Mouse (Mus musculus) erythroblast, embryonic 14.5 days (primary cell): ENCODE results near the gene Tmem63a. TPM values are rescaled to one million over a fixed set of nuclear protein-coding genes. Genes with fewer than 3 reads are reported as not detected.

Experiments used
- H3K27me3 ChIP-seq: 2 replicates; pipeline ENCODE4 v1.6.1; 2012; ENCODE audit warnings: inconsistent platforms; ENCODE audit not compliant: control insufficient read depth
- H3K36me3 ChIP-seq: 2 replicates; pipeline ENCODE4 v1.6.1; 2012; ENCODE audit warnings: mild to moderate bottlenecking, inconsistent platforms; ENCODE audit not compliant: control insufficient read depth
- H3K4me1 ChIP-seq: 2 replicates; pipeline ENCODE4 v1.6.1; 2012; ENCODE audit warnings: inconsistent platforms; ENCODE audit not compliant: control insufficient read depth
- H3K4me3 ChIP-seq: replicated peaks from 2 replicates; pipeline ENCODE3; 2012; ENCODE audit warnings: moderate library complexity, mild to moderate bottlenecking, inconsistent platforms
- H3K9me3 ChIP-seq: 2 replicates; pipeline ENCODE4 v1.6.1; 2012; ENCODE audit warnings: low read length, inconsistent platforms, mixed read lengths; ENCODE audit not compliant: control insufficient read depth
- GATA1 ChIP-seq: IDR thresholded peaks from 2 replicates; pipeline ENCODE4 v1.6.1; 2012; ENCODE audit warnings: low read length, inconsistent platforms, mixed read lengths
- TAL1 ChIP-seq: IDR thresholded peaks from 3 replicates; pipeline ENCODE4 v1.6.1; 2012; ENCODE audit warnings: low read length, inconsistent platforms, mixed read lengths
- polyA plus RNA-seq: library from polyadenylated mRNA; stranded (reverse); fragments of >175 nt; gene quantifications from 2 replicates; pipeline ENCODE4 v1.2.3, GENCODE M21; 2012

Tmem63a gene
- polyA plus RNA-seq, 1 experiment = 0.36 TPM

DNA sequence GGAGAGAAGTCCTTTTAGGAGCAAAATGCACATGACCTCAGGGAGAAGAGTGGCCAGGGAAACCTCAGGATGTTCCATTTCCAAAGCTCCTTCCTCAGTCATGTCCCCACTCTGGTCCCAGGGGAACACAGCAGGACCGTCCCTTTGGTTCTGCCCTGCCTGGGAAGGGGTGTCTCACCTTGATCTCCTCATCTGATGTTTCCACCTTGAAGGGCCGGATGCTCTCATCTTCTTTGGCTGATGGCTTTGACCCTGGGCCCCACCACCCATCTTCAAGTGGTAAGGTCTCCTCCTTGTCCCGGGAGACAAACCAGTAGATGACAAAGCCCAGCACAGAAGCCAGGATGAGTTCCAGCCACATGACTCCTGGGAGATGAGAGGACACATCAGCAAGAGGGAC is 59.5 kb downstream of the Tmem63a start:
- H3K36me3 ChIP-seq = no peaks in the 10 kb centered on the region
- H3K4me1 ChIP-seq = no peaks in the 10 kb centered on the region
- no peak overlapping the region for H3K4me3 ChIP-seq
- H3K9me3 ChIP-seq = no peaks in the 10 kb centered on the region
- TF ChIP-seq GATA1 (no peak), TAL1 (no peak)
- H3K27me3 ChIP-seq = peaks cover 5% of the 10 kb centered on the region

DNA sequence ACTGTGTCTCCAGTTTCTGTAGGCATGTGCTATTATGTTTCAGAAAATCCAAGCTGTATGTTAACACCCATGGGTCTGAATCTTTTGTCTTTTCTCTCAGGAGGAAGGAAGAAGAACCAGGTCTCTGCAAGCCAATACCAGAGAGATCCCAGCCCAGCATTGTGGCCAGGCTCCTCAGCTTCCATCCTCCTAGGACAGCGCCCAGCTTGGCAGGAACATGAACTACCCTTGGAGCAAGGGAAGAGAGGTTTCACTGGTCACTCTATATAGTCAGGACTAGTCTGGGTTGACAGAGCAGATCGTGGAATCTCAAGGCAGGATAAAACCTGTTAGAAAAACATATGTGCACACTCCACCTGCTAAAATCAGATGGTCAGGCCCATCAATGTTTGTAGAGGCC is 61.6 kb downstream of the Tmem63a start:
- TF ChIP-seq GATA1 (no peak), TAL1 (no peak)
- Histone ChIP-seq H3K27me3 (peaks cover 2% of the 10 kb centered on the region; the same call in 1 of the 2 replicates), H3K4me1 (no peaks in the 10 kb centered on the region), H3K9me3 (no peaks in the 10 kb centered on the region), H3K4me3 (no peak overlapping the region), H3K36me3 (no peaks in the 10 kb centered on the region)

DNA sequence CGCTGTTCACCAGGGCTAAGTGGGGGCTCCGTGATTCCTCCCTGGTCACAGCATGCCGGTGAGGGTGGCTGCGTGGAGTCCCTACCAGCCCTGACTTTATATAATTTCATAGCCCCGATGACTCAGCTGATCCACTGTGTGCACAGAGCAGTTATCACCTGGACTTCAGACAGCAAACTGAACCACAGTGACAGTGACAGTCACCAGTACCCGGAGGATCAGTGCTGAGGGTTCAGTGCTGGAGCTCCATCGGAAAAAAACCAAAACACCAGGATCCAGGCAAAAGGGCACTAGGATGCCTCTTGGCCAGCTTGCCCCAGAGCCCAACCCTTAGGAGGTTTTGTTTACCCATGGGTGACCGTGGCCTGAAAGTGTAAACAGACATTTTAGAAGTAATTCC is 63.2 kb downstream of the Tmem63a start:
- Histone ChIP-seq H3K36me3 (no peaks in the 10 kb centered on the region), H3K4me1 (peaks cover 1% of the 10 kb centered on the region; the same call in 1 of the 2 replicates), H3K9me3 (no peaks in the 10 kb centered on the region), H3K4me3 (no peak overlapping the region), H3K27me3 (peaks cover 2% of the 10 kb centered on the region; the same call in 1 of the 2 replicates)
- TF ChIP-seq GATA1 (no peak), TAL1 (no peak)

DNA sequence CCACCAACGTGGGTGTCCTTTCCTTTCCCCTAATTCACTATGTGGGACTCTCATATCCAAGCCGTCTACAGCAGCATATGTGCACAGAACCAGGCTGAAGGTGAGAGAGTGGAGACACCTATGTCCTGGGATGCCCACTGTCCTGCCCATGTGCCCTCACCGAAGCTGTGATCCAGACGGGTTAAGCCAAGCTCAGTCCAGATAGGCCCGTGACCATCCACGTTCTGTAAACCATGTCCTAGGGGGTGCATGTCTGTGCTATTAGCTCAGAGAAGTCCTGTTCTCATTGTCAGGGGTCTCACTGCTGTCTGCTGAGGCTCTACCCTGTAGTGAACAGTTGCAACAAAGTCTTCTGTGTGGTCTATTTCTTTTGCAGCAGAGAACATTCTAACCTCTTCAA is 65.7 kb downstream of the Tmem63a start:
- TF ChIP-seq GATA1 (no peak), TAL1 (no peak)
- Histone ChIP-seq H3K4me1 (peaks cover 1% of the 10 kb centered on the region; the same call in 1 of the 2 replicates), H3K9me3 (no peaks in the 10 kb centered on the region), H3K27me3 (peaks cover 6% of the 10 kb centered on the region), H3K36me3 (no peaks in the 10 kb centered on the region), H3K4me3 (no peak overlapping the region)

DNA sequence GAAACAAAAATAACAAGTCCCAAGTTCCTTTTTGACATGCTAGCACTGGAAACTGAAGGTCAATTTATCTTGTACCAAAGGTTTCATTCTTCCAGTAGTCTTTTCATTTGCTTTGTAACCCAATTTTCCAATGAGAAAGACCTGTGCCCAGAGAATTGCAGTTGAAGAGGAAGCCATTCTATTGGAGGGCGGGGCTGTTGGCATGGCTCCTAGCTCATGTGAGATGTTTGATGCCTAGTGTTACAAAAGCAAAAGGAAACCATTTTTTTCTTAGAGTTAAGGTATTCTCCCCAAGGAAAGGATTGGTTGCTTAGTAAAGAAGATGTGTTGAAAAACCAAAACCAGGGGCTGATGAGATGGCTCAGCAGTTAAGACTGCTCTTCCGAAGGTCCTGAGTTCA is 66.1 kb downstream of the Tmem63a start:
- TF ChIP-seq TAL1 (no peak), GATA1 (no peak)
- H3K36me3 ChIP-seq = no peaks in the 10 kb centered on the region
- peaks cover 6% of the 10 kb centered on the region for H3K27me3 ChIP-seq
- peaks cover 1% of the 10 kb centered on the region; the same call in 1 of the 2 replicates for H3K4me1 ChIP-seq
- H3K4me3 ChIP-seq = no peak overlapping the region
- no peaks in the 10 kb centered on the region for H3K9me3 ChIP-seq

DNA sequence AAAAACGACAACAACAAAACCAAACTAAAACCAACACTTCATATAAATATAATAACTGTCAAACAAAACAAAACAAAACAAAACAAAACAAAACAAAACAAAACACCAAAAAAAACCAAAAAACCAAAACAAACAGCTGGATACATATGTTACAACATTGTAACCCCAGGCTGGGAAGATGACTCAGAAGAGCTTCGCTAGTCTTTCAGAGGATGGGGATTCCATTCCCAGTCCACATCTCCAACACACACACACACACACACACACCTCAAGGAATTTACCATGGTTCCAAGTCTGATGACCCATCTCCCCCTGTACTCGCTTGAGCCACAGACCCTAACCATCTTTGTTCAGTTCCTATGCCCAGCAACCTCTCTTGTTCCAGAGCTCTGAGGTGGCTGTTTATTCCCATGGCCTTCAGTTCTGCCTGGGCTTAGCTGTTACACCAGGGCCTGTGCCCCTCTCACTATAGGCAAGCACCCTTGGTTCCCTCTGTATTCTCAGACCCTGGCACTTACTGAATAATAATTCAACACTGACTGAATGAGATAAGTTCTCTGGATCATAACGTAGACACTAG is 67.0 kb downstream of the Tmem63a start:
- Histone ChIP-seq H3K36me3 (no peaks in the 10 kb centered on the region), H3K4me1 (peaks cover 1% of the 10 kb centered on the region; the same call in 1 of the 2 replicates), H3K27me3 (peaks cover 11% of the 10 kb centered on the region), H3K9me3 (no peaks in the 10 kb centered on the region), H3K4me3 (no peak overlapping the region)
- TF ChIP-seq GATA1 (no peak), TAL1 (no peak)

DNA sequence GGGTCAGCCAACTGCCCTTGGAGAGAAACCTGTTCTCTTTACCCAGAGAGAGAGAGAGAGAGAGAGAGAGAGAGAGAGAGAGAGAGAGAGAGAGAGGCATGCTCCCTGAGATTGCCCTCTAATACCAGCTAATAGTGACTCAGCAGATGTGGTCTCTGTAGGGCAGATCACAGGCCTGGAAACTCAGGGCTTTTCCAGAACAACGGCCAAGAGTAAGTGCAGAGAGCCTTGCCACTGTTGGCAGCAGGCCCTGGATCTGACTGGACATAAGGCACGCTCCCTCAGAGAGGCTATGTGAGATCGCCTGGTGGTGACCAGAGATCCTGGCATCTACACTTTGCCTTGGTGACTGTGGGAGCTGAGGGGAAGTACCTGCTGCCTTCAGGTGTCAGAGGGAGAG is 67.6 kb downstream of the Tmem63a start:
- Histone ChIP-seq H3K4me1 (peaks cover 1% of the 10 kb centered on the region; the same call in 1 of the 2 replicates), H3K36me3 (no peaks in the 10 kb centered on the region), H3K4me3 (no peak overlapping the region), H3K27me3 (peaks cover 17% of the 10 kb centered on the region), H3K9me3 (no peaks in the 10 kb centered on the region)
- TF ChIP-seq GATA1 = no peak
- no peak for TF ChIP-seq TAL1

DNA sequence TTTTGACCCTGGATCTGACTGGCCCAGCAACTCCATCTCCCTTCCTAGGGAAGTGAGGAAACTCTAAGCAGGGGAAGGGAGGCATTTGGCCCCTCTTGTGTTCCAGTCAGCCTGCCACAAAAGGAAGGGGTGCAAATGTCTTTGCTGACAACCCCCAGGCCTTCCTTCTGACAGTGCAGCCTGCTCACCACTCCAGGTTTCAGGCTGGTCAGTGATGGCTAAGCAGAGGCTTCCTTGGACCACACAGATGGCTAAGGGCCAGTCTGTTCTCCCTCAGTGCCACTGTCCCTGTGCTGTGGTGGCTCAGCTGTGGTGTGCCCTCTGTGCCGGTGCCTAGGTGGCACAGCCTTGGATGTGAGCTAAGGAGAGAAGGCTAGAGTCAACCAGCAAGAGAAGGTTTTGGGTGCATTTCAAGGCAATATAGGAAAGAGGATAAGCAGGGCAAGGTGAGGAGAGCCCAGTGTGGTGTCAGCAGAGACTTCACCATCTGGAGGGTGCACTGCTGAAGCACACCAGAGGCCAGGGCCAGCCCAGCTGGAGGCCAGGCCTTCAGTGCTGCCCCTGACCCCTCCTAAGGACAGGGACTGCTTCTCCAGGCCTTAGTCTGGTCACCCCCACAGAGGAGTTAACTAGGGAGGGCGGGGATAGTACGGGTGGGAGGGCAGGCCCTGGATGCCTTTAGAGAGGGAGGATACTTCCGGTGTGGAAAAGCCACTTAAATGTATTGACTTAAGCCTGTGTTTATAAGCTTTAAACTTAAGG is 68.2 kb downstream of the Tmem63a start:
- no peak for TF ChIP-seq TAL1
- TF ChIP-seq GATA1 = no peak
- H3K36me3 ChIP-seq = no peaks in the 10 kb centered on the region
- peaks cover 1% of the 10 kb centered on the region; the same call in 1 of the 2 replicates for H3K4me1 ChIP-seq
- H3K9me3 ChIP-seq = no peaks in the 10 kb centered on the region
- peaks cover 23% of the 10 kb centered on the region for H3K27me3 ChIP-seq
- H3K4me3 ChIP-seq = no peak overlapping the region

DNA sequence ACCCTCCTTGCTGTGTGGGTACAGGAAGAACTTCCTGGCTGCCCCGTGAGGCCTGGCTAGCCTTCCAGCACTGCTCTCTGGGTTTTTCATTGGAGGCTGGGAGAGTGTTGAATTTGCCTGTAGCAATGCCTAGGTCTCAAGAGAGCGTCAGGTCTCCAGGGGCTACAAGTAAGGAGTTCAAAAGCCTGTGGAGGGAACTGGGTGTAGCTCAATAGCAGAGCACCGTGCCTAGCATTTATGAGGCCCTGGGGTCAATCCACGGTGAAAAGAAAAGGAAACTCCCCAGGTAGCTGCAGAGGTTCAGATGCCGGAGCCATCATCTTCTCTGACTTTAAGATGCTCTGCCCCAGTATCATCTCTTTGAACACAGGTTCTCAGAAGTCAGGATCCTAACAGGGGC is 69.5 kb downstream of the Tmem63a start:
- TF ChIP-seq GATA1 (no peak), TAL1 (no peak)
- H3K4me1 ChIP-seq = peaks cover 3% of the 10 kb centered on the region
- peaks cover 35% of the 10 kb centered on the region for H3K27me3 ChIP-seq

More for the DNA sequence above, 69.5 kb downstream of the Tmem63a start:
- H3K4me3 ChIP-seq = no peak overlapping the region
- no peaks in the 10 kb centered on the region for H3K9me3 ChIP-seq
- H3K36me3 ChIP-seq = no peaks in the 10 kb centered on the region
